In the genomic region with DNA sequence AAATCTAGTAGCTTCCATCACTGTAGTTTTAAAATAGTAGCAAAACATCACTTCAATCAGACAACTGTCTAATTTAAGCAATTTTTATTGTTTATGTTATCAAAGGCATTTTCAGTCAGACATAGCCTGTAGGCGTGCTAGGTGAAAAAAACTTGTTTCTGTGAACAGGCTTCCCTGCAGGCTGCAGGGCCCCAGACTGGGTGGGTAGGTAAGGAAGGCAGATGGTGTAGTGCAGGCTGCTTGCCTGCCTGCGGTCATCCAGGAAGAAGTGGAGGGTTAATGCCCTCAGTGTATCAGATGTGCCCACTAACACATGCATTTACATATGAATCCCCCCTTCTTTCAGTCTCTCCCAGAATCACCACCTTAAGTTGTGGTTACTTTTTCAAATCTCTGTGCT, we compare ENCODE assay signal across 17 mouse cellular contexts.
DNase-seq lines count a peak whose midpoint lies in the region; ATAC-seq and TF ChIP-seq lines count a peak whose summit lies in the region.
"Had no signal": no experiment of that assay in that cellular context is flagged by ENCODE, and none has a peak within 500 bp of the region (broad histone marks: within the 10 kb centered on the region; RNA-seq: fewer than 3 reads in every experiment).

No protein-coding gene starts in this region.

- H3K27ac ChIP-seq in left cerebral cortex, adult 2 months = peak overlapping the region; percentile 83
- H3K27ac ChIP-seq: embryonic facial prominence, embryonic 12.5 days; heart, adult 2 months; hindbrain, embryonic 13.5 days; neural tube, embryonic 12.5 days had no signal

- DNase-seq in CD4-positive, CD25-positive, alpha-beta regulatory T cell, adult 2 months (ENCODE audit: low read depth, low spot score) = peak; percentile 48
- no peak for DNase-seq in frontal cortex, postnatal 10 days (ENCODE audit: low spot score in 2 of 2)
- no peak for DNase-seq in left cerebral cortex, adult 2 months (ENCODE audit: extremely low spot score in 1 of 2, low spot score in 2 of 2)
- DNase-seq in left cerebral cortex, postnatal 36 days (ENCODE audit: low spot score in 2 of 2) = no peak
- peak; percentile 43 to 64 for DNase-seq in cerebellum, postnatal 25 days
- DNase-seq in ovary, postnatal 10 days (ENCODE audit: low spot score) = no peak
- DNase-seq: adrenal gland, adult 2 months; heart, adult 2 months; kidney, adult 11 months; kidney, postnatal 36 days; lung, postnatal 10 days had no signal

- intact Hi-C loops in left cerebral cortex, adult 2 months (cut with DNase I) = loop anchor here (2.0 to 5.0 kb wide), 2 partner anchors 75 to 133 kb away; no protein-coding TSS in a partner anchor
- intact Hi-C loops in left cerebral cortex, postnatal 36 days (cut with DNase I) = no loop called here

- ATAC-seq in CD4-positive, CD25-positive, alpha-beta regulatory T cell, adult 4 months = no peak
- ATAC-seq in frontal cortex, adult (ENCODE audit: low TSS enrichment) = peak; percentile 62

- no peak overlapping the region for H3K4me3 ChIP-seq in left cerebral cortex, adult 2 months
- H3K4me3 ChIP-seq: embryonic facial prominence, embryonic 12.5 days; heart, adult 2 months; hindbrain, embryonic 13.5 days; limb, embryonic 15.5 days; neural tube, embryonic 12.5 days had no signal

- no peak for TF ChIP-seq CTCF in left cerebral cortex, adult 2 months (IDR thresholded peaks at IDR 0.05)

Comparison
In these comparisons a context has a peak if more than half of its experiments do, and no peak if none do; other contexts are left out.
1. DNase-seq: peak in CD4-positive, CD25-positive, alpha-beta regulatory T cell, adult 2 months (single experiment) and cerebellum, postnatal 25 days (2 of 2); none in frontal cortex, postnatal 10 days (0 of 2), left cerebral cortex, adult 2 months (0 of 2), left cerebral cortex, postnatal 36 days (0 of 2) and ovary, postnatal 10 days (single experiment).